Mouse (Mus musculus): ENCODE data around the gene Lnx2. TPM values are rescaled to one million over a fixed set of nuclear protein-coding genes. Genes with fewer than 3 reads are reported as not detected.
A peak's percentile ranks its signal among the peaks of the same experiment; 100 is the strongest.

Lnx2 gene
- total and polyA plus RNA-seq, 3 experiments = 20.3 to 30.1 (median 22.9) TPM

GRCm38 (mm10) chr5:147054747-147055270 lies 21.6 kb downstream of the Lnx2 start:
- Histone ChIP-seq H3K79me2 (replicated peaks; ENCODE audit: control insufficient read depth, extremely low read depth, insufficient read depth, poor library complexity, severe bottlenecking) (peaks cover 78% of the 10 kb centered on the region), H3K4me3 (replicated peaks in 1 of 3; ENCODE audit: low read depth in 2 of 3, low read length in 2 of 3, poor library complexity in 1 of 3) (no peak overlapping the region), H3K9me3 (replicated peaks; ENCODE audit: low read length) (no peaks in the 10 kb centered on the region), H3K4me2 (ENCODE audit: insufficient read depth, low read depth, poor library complexity, severe bottlenecking) (no peak overlapping the region; the same call in 1 of the 2 replicates), H3K27me3 (replicated peaks) (no peaks in the 10 kb centered on the region), H3K27ac (ENCODE audit: insufficient read depth, low read depth) (peak overlapping the region; percentile 61), H3K36me3 (replicated peaks in 1 of 2; ENCODE audit: control insufficient read depth in 1 of 2, insufficient read depth in 1 of 2, low read length in 1 of 2) (no peaks in the 10 kb centered on the region), H3K4me1 (ENCODE audit: control insufficient read depth in 1 of 2, insufficient read depth in 2 of 2) (peaks cover 4 to 63% of the 10 kb centered on the region in 2 experiments; a peak in 3 of 4 replicates), H3K9ac (ENCODE audit: insufficient read depth, low read depth) (no peak overlapping the region)
- TF ChIP-seq ZKSCAN1 (IDR thresholded peaks at IDR 0.05; ENCODE audit: borderline replicate concordance, low read depth, low read length) (no peak), SIN3A (IDR thresholded peaks at IDR 0.05; ENCODE audit: low read length) (0 out of 2 replicates have a peak, but pooled peaks have one; percentile 14), ZNF384 (IDR thresholded peaks at IDR 0.05; ENCODE audit: low read depth, low read length) (peak; percentile 62)
- dilution Hi-C loops (cut with MboI; ENCODE audit: extremely low pct_ligation_motif_present, extremely low pct_unique_long_range_greater_than_20kb, low sequenced_read_pairs) = no loop called here
- no peak for DNase-seq (ENCODE audit: extremely low read depth)
- in situ Hi-C loops (cut with MboI; ENCODE audit: low pct_ligation_motif_present, low pct_unique_long_range_greater_than_20kb, low sequenced_read_pairs) = no loop called here

GRCm38 (mm10) chr5:147054328-147054727 lies 22.1 kb downstream of the Lnx2 start:
- no peaks in the 10 kb centered on the region for H3K36me3 ChIP-seq (replicated peaks in 1 of 2; ENCODE audit: control insufficient read depth in 1 of 2, insufficient read depth in 1 of 2, low read length in 1 of 2)
- H3K9ac ChIP-seq (ENCODE audit: insufficient read depth, low read depth) = peak overlapping the region; percentile 36
- peak overlapping the region; percentile 82 for H3K4me2 ChIP-seq (ENCODE audit: insufficient read depth, low read depth, poor library complexity, severe bottlenecking)
- peak overlapping the region; percentile 79 for H3K27ac ChIP-seq (ENCODE audit: insufficient read depth, low read depth)
- no peak for TF ChIP-seq MXI1 (IDR thresholded peaks at IDR 0.05; ENCODE audit: low read depth, low read length)
- TF ChIP-seq TCF12 (IDR thresholded peaks at IDR 0.05; ENCODE audit: low read depth, low read length) = no peak
- TF ChIP-seq GABPA (IDR thresholded peaks at IDR 0.05; ENCODE audit: insufficient replicate concordance, low read depth, low read length) = no peak
- TF ChIP-seq RAD21 (IDR thresholded peaks at IDR 0.05; ENCODE audit: low read depth, low read length) = no peak
- TF ChIP-seq KAT2A (IDR thresholded peaks at IDR 0.05; ENCODE audit: insufficient replicate concordance, low read length) = no peak
- no peak for TF ChIP-seq ELF1 (IDR thresholded peaks at IDR 0.05; ENCODE audit: low read depth, low read length)
- no peak for TF ChIP-seq RCOR1 (conservative IDR thresholded peaks at IDR 0.05; ENCODE audit: low read depth, low read length)
- no peak for TF ChIP-seq PAX5 (IDR thresholded peaks at IDR 0.05; ENCODE audit: low read length)
- TF ChIP-seq CHD2 (IDR thresholded peaks at IDR 0.05; ENCODE audit: low read length) = 0 out of 2 replicates have a peak, but pooled peaks have one; percentile 22
- TF ChIP-seq ZKSCAN1 (IDR thresholded peaks at IDR 0.05; ENCODE audit: borderline replicate concordance, low read depth, low read length) = no peak
- TF ChIP-seq SIN3A (IDR thresholded peaks at IDR 0.05; ENCODE audit: low read length) = peak; percentile 42; the same call in 1 of the 2 replicates
- TF ChIP-seq MAFK (IDR thresholded peaks at IDR 0.05; ENCODE audit: insufficient replicate concordance, low read length) = no peak
- TF ChIP-seq MAX (IDR thresholded peaks at IDR 0.05; ENCODE audit: low read length) = no peak
- TF ChIP-seq POLR2A (IDR thresholded peaks at IDR 0.05; ENCODE audit: low read depth, low read length) = no peak
- peak overlapping the region; percentile 10 to 39 (median 28) for H3K4me3 ChIP-seq (replicated peaks in 1 of 3; ENCODE audit: low read depth in 2 of 3, low read length in 2 of 3, poor library complexity in 1 of 3)
- H3K27me3 ChIP-seq (replicated peaks) = no peaks in the 10 kb centered on the region
- H3K4me1 ChIP-seq (ENCODE audit: control insufficient read depth in 1 of 2, insufficient read depth in 2 of 2) = peaks cover 5 to 63% of the 10 kb centered on the region in 2 experiments; a peak in 3 of 4 replicates
- no peak for DNase-seq (ENCODE audit: extremely low read depth)
- no peaks in the 10 kb centered on the region for H3K9me3 ChIP-seq (replicated peaks; ENCODE audit: low read length)
- H3K79me2 ChIP-seq (replicated peaks; ENCODE audit: control insufficient read depth, extremely low read depth, insufficient read depth, poor library complexity, severe bottlenecking) = peaks cover 78% of the 10 kb centered on the region
- dilution Hi-C loops (cut with MboI; ENCODE audit: extremely low pct_ligation_motif_present, extremely low pct_unique_long_range_greater_than_20kb, low sequenced_read_pairs) (no loop called here), in situ Hi-C loops (cut with MboI; ENCODE audit: low pct_ligation_motif_present, low pct_unique_long_range_greater_than_20kb, low sequenced_read_pairs) (no loop called here)
